Mouse (Mus musculus): ENCODE data around the gene Podn. TPM values are rescaled to one million over a fixed set of nuclear protein-coding genes. Genes with fewer than 3 reads are reported as not detected.

The Podn gene
- polyA plus RNA-seq, 1 experiment from 2014 or later, result 0.46 TPM

- Histone ChIP-seq H3K36me3 (ENCODE audit: control insufficient read depth, insufficient read depth, low read length) (no peaks in the 10 kb centered on the region), H3K4me2 (replicated peaks; ENCODE audit: low read depth, low read length) (no peak overlapping the region), H3K9me3 (ENCODE audit: control insufficient read depth, low read length) (no peaks in the 10 kb centered on the region), H3K27me3 (ENCODE audit: control insufficient read depth, insufficient read depth, low read length) (no peaks in the 10 kb centered on the region), H3K27ac (ENCODE audit: low read depth, low read length) (no peak overlapping the region), H3K4me3 (ENCODE audit: low read length) (no peak overlapping the region), H3K4me1 (ENCODE audit: control insufficient read depth, insufficient read depth, low read length) (no peaks in the 10 kb centered on the region), H3K9ac (ENCODE audit: low read depth, low read length) (no peak overlapping the region)
- ATAC-seq (ENCODE audit: low FRiP score, low TSS enrichment), result no peak
- 86% methylated on average over 4 of the region's 4 CpGs for WGBS
These were observed 30.0 kb upstream of the Podn start for GRCm38 (mm10) chr4:108126260-108126659.

DNA sequence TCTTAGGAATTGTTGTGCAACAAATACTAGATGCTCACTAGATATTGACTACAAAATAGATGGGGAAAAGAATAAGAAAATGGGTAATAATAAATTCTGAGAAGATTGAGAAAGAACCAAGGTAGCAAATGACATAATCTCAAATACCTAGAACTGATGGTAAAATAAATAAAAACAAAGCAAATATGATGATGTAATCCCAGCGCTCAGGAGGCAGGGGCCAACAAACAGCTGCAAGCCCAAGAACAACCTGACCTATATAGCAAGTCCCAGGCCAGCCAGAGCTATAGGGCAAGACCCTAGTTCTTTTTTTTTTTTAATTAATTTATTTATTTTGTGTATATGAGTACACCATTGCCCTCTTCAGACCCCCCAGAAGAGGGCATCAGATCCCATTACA lies 27.9 kb upstream of the Podn start:
- no peak overlapping the region for H3K27ac ChIP-seq (ENCODE audit: low read depth, low read length)
- no peak overlapping the region for H3K9ac ChIP-seq (ENCODE audit: low read depth, low read length)
- no peaks in the 10 kb centered on the region for H3K4me1 ChIP-seq (ENCODE audit: control insufficient read depth, insufficient read depth, low read length)
- no peak for ATAC-seq (ENCODE audit: low FRiP score, low TSS enrichment)
- H3K4me3 ChIP-seq (ENCODE audit: low read length), result no peak overlapping the region
- 100% methylated on average over 1 of the region's 1 CpGs for WGBS
- no peaks in the 10 kb centered on the region for H3K36me3 ChIP-seq (ENCODE audit: control insufficient read depth, insufficient read depth, low read length)
- no peaks in the 10 kb centered on the region for H3K27me3 ChIP-seq (ENCODE audit: control insufficient read depth, insufficient read depth, low read length)
- H3K9me3 ChIP-seq (ENCODE audit: control insufficient read depth, low read length), result no peaks in the 10 kb centered on the region
- H3K4me2 ChIP-seq (replicated peaks; ENCODE audit: low read depth, low read length), result no peak overlapping the region

GRCm38 (mm10) chr4:108117924-108118876 lies 22.0 kb upstream of the Podn start:
- Histone ChIP-seq H3K4me1 (ENCODE audit: control insufficient read depth, insufficient read depth, low read length) (no peaks in the 10 kb centered on the region), H3K27ac (ENCODE audit: low read depth, low read length) (0 out of 2 replicates have a peak overlapping the region, but pooled peaks have one; percentile 26), H3K27me3 (ENCODE audit: control insufficient read depth, insufficient read depth, low read length) (no peaks in the 10 kb centered on the region), H3K4me2 (replicated peaks; ENCODE audit: low read depth, low read length) (peak overlapping the region; percentile 58), H3K4me3 (ENCODE audit: low read length) (peak overlapping the region; percentile 54), H3K9me3 (ENCODE audit: control insufficient read depth, low read length) (no peaks in the 10 kb centered on the region), H3K9ac (ENCODE audit: low read depth, low read length) (peak overlapping the region; percentile 61; the same call in 1 of the 2 replicates), H3K36me3 (ENCODE audit: control insufficient read depth, insufficient read depth, low read length) (no peaks in the 10 kb centered on the region)
- 14% methylated on average over 43 of the region's 45 CpGs for WGBS
- ATAC-seq (ENCODE audit: low FRiP score, low TSS enrichment), result peak; percentile 92

- H3K4me3 ChIP-seq (ENCODE audit: low read length), result no peak overlapping the region
- 89% methylated on average over 8 of the region's 8 CpGs for WGBS
These were observed 21.2 kb upstream of the Podn start for GRCm38 (mm10) chr4:108117488-108117887.

DNA sequence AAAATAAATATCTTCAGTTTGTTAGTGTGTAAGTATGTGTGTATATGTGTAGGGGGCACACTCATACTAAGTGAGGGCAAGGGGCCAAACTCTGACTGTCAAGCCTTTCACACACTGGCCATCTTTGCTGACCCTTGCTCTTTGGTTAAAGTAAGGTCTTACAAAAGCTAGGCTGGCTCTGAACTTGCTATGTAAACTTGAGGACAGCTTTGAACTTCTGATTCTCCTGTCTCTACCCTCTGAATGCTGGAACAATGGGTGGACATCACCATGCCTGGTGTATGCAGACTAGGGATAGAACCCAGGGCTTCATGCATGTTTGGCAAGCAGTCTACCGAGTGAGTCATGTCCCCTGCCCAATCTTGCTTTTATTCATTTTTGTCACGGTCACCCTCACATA lies 20.2 kb upstream of the Podn start:
- H3K9ac ChIP-seq (ENCODE audit: low read depth, low read length), result no peak overlapping the region
- ATAC-seq (ENCODE audit: low FRiP score, low TSS enrichment), result no peak
- H3K9me3 ChIP-seq (ENCODE audit: control insufficient read depth, low read length), result no peaks in the 10 kb centered on the region
- no peaks in the 10 kb centered on the region for H3K27me3 ChIP-seq (ENCODE audit: control insufficient read depth, insufficient read depth, low read length)
- no peak overlapping the region for H3K4me2 ChIP-seq (replicated peaks; ENCODE audit: low read depth, low read length)
- no peak overlapping the region for H3K27ac ChIP-seq (ENCODE audit: low read depth, low read length)
- no peaks in the 10 kb centered on the region for H3K36me3 ChIP-seq (ENCODE audit: control insufficient read depth, insufficient read depth, low read length)
- 81% methylated on average over 2 of the region's 2 CpGs for WGBS
- H3K4me3 ChIP-seq (ENCODE audit: low read length), result no peak overlapping the region
- no peaks in the 10 kb centered on the region for H3K4me1 ChIP-seq (ENCODE audit: control insufficient read depth, insufficient read depth, low read length)

More at GRCm38 (mm10) chr4:108117488-108117887, 21.2 kb upstream of the Podn start:
- Histone ChIP-seq H3K4me2 (replicated peaks; ENCODE audit: low read depth, low read length) (no peak overlapping the region), H3K27ac (ENCODE audit: low read depth, low read length) (no peak overlapping the region), H3K4me1 (ENCODE audit: control insufficient read depth, insufficient read depth, low read length) (no peaks in the 10 kb centered on the region), H3K27me3 (ENCODE audit: control insufficient read depth, insufficient read depth, low read length) (no peaks in the 10 kb centered on the region), H3K9ac (ENCODE audit: low read depth, low read length) (no peak overlapping the region), H3K9me3 (ENCODE audit: control insufficient read depth, low read length) (no peaks in the 10 kb centered on the region), H3K36me3 (ENCODE audit: control insufficient read depth, insufficient read depth, low read length) (no peaks in the 10 kb centered on the region)
- ATAC-seq (ENCODE audit: low FRiP score, low TSS enrichment), result no peak

- no peaks in the 10 kb centered on the region for H3K36me3 ChIP-seq (ENCODE audit: control insufficient read depth, insufficient read depth, low read length)
- 79% methylated on average over 2 of the region's 2 CpGs for WGBS
These were observed 14.5 kb upstream of the Podn start for GRCm38 (mm10) chr4:108110706-108111105.

DNA sequence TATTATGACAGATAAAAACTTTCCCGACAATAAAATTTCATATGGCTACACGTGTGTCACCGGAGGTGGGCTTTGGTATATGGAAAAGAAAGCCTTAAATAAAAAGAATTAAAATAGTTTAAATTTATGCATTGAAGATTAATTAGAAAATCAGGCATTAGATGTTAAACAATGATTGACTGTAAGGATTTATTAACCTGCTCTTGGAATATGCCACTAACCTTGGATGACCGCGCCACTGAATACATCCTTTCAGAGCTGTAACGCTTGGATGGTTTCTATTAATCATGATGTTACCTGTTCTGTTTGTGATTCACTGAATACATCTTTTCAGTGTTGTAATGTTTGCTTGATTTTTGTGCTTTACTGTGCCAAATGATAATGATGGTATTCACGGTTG lies 13.5 kb upstream of the Podn start:
- H3K9me3 ChIP-seq (ENCODE audit: control insufficient read depth, low read length), result no peaks in the 10 kb centered on the region
- ATAC-seq (ENCODE audit: low FRiP score, low TSS enrichment), result no peak
- no peak overlapping the region for H3K4me2 ChIP-seq (replicated peaks; ENCODE audit: low read depth, low read length)
- no peaks in the 10 kb centered on the region for H3K27me3 ChIP-seq (ENCODE audit: control insufficient read depth, insufficient read depth, low read length)
- H3K9ac ChIP-seq (ENCODE audit: low read depth, low read length), result no peak overlapping the region
- no peaks in the 10 kb centered on the region for H3K36me3 ChIP-seq (ENCODE audit: control insufficient read depth, insufficient read depth, low read length)
- no peak overlapping the region for H3K4me3 ChIP-seq (ENCODE audit: low read length)
- 94% methylated on average over 7 of the region's 7 CpGs for WGBS
- H3K4me1 ChIP-seq (ENCODE audit: control insufficient read depth, insufficient read depth, low read length), result no peaks in the 10 kb centered on the region
- H3K27ac ChIP-seq (ENCODE audit: low read depth, low read length), result no peak overlapping the region

More at GRCm38 (mm10) chr4:108110706-108111105, 14.5 kb upstream of the Podn start:
- H3K27ac ChIP-seq (ENCODE audit: low read depth, low read length), result no peak overlapping the region
- H3K27me3 ChIP-seq (ENCODE audit: control insufficient read depth, insufficient read depth, low read length), result no peaks in the 10 kb centered on the region
- no peak overlapping the region for H3K4me2 ChIP-seq (replicated peaks; ENCODE audit: low read depth, low read length)
- no peaks in the 10 kb centered on the region for H3K4me1 ChIP-seq (ENCODE audit: control insufficient read depth, insufficient read depth, low read length)
- no peak for ATAC-seq (ENCODE audit: low FRiP score, low TSS enrichment)
- H3K9ac ChIP-seq (ENCODE audit: low read depth, low read length), result no peak overlapping the region
- no peaks in the 10 kb centered on the region for H3K9me3 ChIP-seq (ENCODE audit: control insufficient read depth, low read length)
- no peak overlapping the region for H3K4me3 ChIP-seq (ENCODE audit: low read length)

GRCm38 (mm10) chr4:108092741-108093397 lies 3.4 kb downstream of the Podn start:
- H3K4me2 ChIP-seq (replicated peaks; ENCODE audit: low read depth, low read length), result no peak overlapping the region
- H3K4me1 ChIP-seq (ENCODE audit: control insufficient read depth, insufficient read depth, low read length), result no peaks in the 10 kb centered on the region
- no peaks in the 10 kb centered on the region for H3K27me3 ChIP-seq (ENCODE audit: control insufficient read depth, insufficient read depth, low read length)
- H3K9ac ChIP-seq (ENCODE audit: low read depth, low read length), result no peak overlapping the region
- 86% methylated on average over 6 of the region's 6 CpGs for WGBS
- H3K36me3 ChIP-seq (ENCODE audit: control insufficient read depth, insufficient read depth, low read length), result peaks cover 4% of the 10 kb centered on the region
- no peak for ATAC-seq (ENCODE audit: low FRiP score, low TSS enrichment)
- H3K9me3 ChIP-seq (ENCODE audit: control insufficient read depth, low read length), result no peaks in the 10 kb centered on the region
- H3K27ac ChIP-seq (ENCODE audit: low read depth, low read length), result no peak overlapping the region
- H3K4me3 ChIP-seq (ENCODE audit: low read length), result no peak overlapping the region

DNA sequence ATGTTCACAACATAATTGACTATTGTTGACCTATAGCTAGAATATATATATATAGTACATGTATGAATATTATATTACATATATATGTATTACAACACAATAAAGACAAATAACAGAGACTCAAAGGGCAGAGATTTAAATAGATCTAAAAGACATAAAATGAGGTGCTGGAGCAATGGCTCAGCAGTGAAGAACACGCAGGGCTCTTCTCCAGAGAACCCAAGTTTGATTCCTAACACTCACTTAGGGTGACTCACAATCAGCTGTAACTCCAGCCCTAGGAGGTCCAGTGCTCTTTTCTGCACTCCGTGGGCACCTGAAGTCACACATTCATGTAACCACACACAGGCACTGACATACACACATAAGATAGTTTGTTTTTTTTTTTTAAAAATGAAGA lies 12.3 kb downstream of the Podn start:
- Histone ChIP-seq H3K27me3 (ENCODE audit: control insufficient read depth, insufficient read depth, low read length) (no peaks in the 10 kb centered on the region), H3K36me3 (ENCODE audit: control insufficient read depth, insufficient read depth, low read length) (no peaks in the 10 kb centered on the region), H3K4me1 (ENCODE audit: control insufficient read depth, insufficient read depth, low read length) (no peaks in the 10 kb centered on the region), H3K9ac (ENCODE audit: low read depth, low read length) (no peak overlapping the region), H3K9me3 (ENCODE audit: control insufficient read depth, low read length) (no peaks in the 10 kb centered on the region), H3K4me3 (ENCODE audit: low read length) (no peak overlapping the region), H3K27ac (ENCODE audit: low read depth, low read length) (no peak overlapping the region), H3K4me2 (replicated peaks; ENCODE audit: low read depth, low read length) (no peak overlapping the region)
- ATAC-seq (ENCODE audit: low FRiP score, low TSS enrichment), result no peak
- 86% methylated on average over 2 of the region's 2 CpGs for WGBS
